Mouse (Mus musculus) olfactory bulb, adult 2 months (tissue): ENCODE measurements around the gene Dhrs1.

Experiments used
- CTCF ChIP-seq: fragments of 200-500 bp; IDR thresholded peaks from 2 replicates; pipeline ENCODE4 v1.5.1; 2012; ENCODE audit warnings: low read depth, mild to moderate bottlenecking, low read length, moderate library complexity; ENCODE audit not compliant: insufficient read depth
- POLR2A ChIP-seq: fragments of 200-500 bp; IDR thresholded peaks from 2 replicates; pipeline ENCODE4 v1.6.1; 2012; ENCODE audit warnings: mild to moderate bottlenecking, low read depth, low read length, moderate library complexity; ENCODE audit not compliant: insufficient read depth

DNA sequence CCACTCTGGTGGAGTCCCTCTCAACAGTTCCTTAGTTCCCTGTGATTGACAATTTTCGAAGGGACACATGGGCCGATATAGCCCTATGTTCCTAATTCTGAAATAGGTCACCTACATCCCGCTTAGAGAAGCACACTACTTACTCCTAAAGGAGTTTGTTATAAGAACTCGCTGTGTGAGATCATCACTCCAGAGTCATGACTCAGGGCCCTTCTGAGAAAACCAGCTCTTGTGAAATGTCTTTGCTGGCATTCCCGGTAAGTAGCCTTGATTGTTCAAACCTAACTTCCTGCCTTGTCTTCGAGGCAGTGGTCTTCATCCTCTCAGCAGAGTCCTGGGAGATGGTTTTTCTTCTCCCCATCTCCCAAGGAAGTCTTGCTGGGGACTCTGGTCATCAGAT, 23.1 kb upstream of the Dhrs1 start:
- TF ChIP-seq CTCF: no peak
- TF ChIP-seq POLR2A: no peak
